Mouse (Mus musculus) adrenal gland, postnatal 10 days (tissue): ENCODE data around the gene Aph1c. TPM values are rescaled to one million over a fixed set of nuclear protein-coding genes. Genes with fewer than 3 reads are reported as not detected.
"Not testable (repeated sequence)": the region's sequence is repeated elsewhere in the genome, so short reads cannot be mapped to it uniquely, and the experiment has no call there.

Experiments used
- DNase-seq: peaks from one replicate; pipeline ENCODE4 v3.0.0; 2021; ENCODE audit warnings: mixed read lengths
- long read RNA-seq, 2 experiments: library from polyadenylated mRNA; stranded (forward); transcript quantifications; one replicate each; pipeline ENCODE4 v2.0.0; 2021
- total RNA-seq, 2 experiments: library from RNA; stranded (reverse); gene quantifications; 2 replicates each; pipeline ENCODE4 v1.2.3; 2021

Gene Aph1c
- total RNA-seq: 1 to 10 TPM; 4.5 to 5.8 TPM
- long read RNA-seq, experiment 1, full-length matches to known transcripts: 4 of 12 reads
- long read RNA-seq, experiment 1, partial matches to known transcripts: 3 of 12 reads
- long read RNA-seq, experiment 1, other reads (novel, unspliced or antisense): 5 of 12 reads
- long read RNA-seq, experiment 2, full-length matches to known transcripts: 3 of 5 reads
- long read RNA-seq, experiment 2, partial matches to known transcripts: 1 of 5 reads
- long read RNA-seq, experiment 2, other reads (novel, unspliced or antisense): 1 of 5 reads

- DNase-seq: peak; percentile 99
These were observed at the start of gene Aph1c for GRCm38 (mm10) chr9:66834318-66835096. TSS of gene Aph1c (minus strand) at chr9:66834726.

GRCm38 (mm10) chr9:66883500-66883899, 49.0 kb upstream of the Aph1c start:
- no peak for DNase-seq

GRCm38 (mm10) chr9:66882406-66882821, 47.9 kb upstream of the Aph1c start:
- DNase-seq: no peak

- DNase-seq: no peak
These were observed 47.3 kb upstream of the Aph1c start for GRCm38 (mm10) chr9:66881858-66882257.

- no peak for DNase-seq
These were observed 46.2 kb upstream of the Aph1c start for GRCm38 (mm10) chr9:66880752-66881151.

GRCm38 (mm10) chr9:66879486-66879885, 45.0 kb upstream of the Aph1c start:
- DNase-seq: no peak

- DNase-seq: no peak
These were observed 44.4 kb upstream of the Aph1c start for GRCm38 (mm10) chr9:66878899-66879298.

- DNase-seq: no peak
These were observed 42.1 kb upstream of the Aph1c start for GRCm38 (mm10) chr9:66876577-66876976.

- DNase-seq: no peak
These were observed 39.8 kb upstream of the Aph1c start for GRCm38 (mm10) chr9:66874297-66874696.

- DNase-seq: no peak
These were observed 39.0 kb upstream of the Aph1c start for GRCm38 (mm10) chr9:66873531-66873930.

- DNase-seq: not testable (repeated sequence)
These were observed 38.5 kb upstream of the Aph1c start for GRCm38 (mm10) chr9:66873009-66873408.

- peak; percentile 82 for DNase-seq
These were observed 37.6 kb upstream of the Aph1c start for GRCm38 (mm10) chr9:66872015-66872727.

GRCm38 (mm10) chr9:66864708-66865107, 30.2 kb upstream of the Aph1c start:
- no peak for DNase-seq

GRCm38 (mm10) chr9:66863456-66863855, 28.9 kb upstream of the Aph1c start:
- DNase-seq: no peak

GRCm38 (mm10) chr9:66862202-66862601, 27.7 kb upstream of the Aph1c start:
- DNase-seq: no peak

- DNase-seq: no peak
These were observed 26.7 kb upstream of the Aph1c start for GRCm38 (mm10) chr9:66861104-66861767.

GRCm38 (mm10) chr9:66859523-66859922, 25.0 kb upstream of the Aph1c start:
- DNase-seq: no peak

- DNase-seq: no peak
These were observed 21.3 kb upstream of the Aph1c start for GRCm38 (mm10) chr9:66855865-66856264.

GRCm38 (mm10) chr9:66852592-66852991, 18.1 kb upstream of the Aph1c start:
- DNase-seq: no peak

GRCm38 (mm10) chr9:66850966-66851365, 16.4 kb upstream of the Aph1c start:
- no peak for DNase-seq

- no peak for DNase-seq
These were observed 12.3 kb upstream of the Aph1c start for GRCm38 (mm10) chr9:66846822-66847221.

- DNase-seq: peak; percentile 73
These were observed 563 bp upstream of the Aph1c start for GRCm38 (mm10) chr9:66835097-66835480.
